Mouse (Mus musculus): ENCODE measurements around the gene Sec14l3.

DNA sequence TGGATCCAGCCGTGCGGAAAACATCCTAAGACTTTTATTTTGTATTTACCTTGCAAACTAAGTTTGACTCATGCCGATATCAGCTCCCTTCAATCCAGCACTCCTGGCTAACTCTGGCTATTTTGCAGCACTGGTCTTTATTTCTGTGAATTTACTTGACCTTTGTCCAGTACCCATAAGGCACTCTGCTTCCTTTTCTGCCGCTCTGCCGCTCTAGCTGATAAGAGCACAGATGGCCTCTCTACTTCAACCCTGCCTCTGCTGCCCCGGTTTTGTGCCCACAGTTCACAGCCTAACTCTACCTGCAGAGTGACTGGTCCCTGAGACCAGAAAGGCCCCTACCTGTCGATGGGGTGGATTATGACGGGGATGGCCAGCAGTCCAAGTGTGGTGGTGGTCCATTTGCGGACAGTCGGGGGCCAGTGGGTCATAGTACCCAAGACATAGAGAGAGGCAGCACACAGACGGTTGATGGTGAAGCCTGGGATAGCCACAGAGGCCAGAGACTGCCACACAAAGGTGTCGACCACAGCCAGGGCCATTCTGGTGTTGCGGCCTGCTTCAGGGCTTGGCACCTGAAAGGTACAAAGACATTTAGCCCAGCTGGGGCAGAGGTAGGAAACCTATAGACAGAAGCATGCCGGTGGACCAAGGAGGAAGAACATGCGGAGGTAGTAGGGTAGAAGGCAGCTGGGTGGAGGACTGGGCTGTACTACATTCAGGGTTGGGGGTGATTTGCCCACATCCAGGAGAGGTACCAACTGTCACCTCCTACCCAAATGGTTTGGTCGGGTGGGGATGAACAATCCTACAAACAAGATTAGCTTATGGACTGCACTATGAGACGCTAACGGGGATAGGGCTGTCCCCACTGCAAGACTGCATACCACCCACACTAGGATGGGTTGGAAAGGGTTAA lies 29.1 kb downstream of the Sec14l3 start:
- TF ChIP-seq MAFK (IDR thresholded peaks at IDR 0.05; ENCODE audit: insufficient read depth, low read depth, low read length) (no peak), HCFC1 (IDR thresholded peaks at IDR 0.05; ENCODE audit: borderline replicate concordance, insufficient read depth, low read length) (no peak), ZC3H11A (IDR thresholded peaks at IDR 0.05; ENCODE audit: borderline replicate concordance, low read depth, low read length) (no peak)

Data from ES-E14 (cell line).